Mouse (Mus musculus) thymus, adult 2 months (tissue): ENCODE data around the gene Acap1. TPM values are rescaled to one million over a fixed set of nuclear protein-coding genes. Genes with fewer than 3 reads are reported as not detected.

ENCODE experiments used
- DNase-seq: peaks from one replicate; pipeline ENCODE4 v3.0.0; 2021
- H3K27ac ChIP-seq: fragments of 200-500 bp; 2 replicates; pipeline ENCODE4 v1.5.1; 2012; ENCODE audit warnings: low read length, control low read depth; ENCODE audit not compliant: control insufficient read depth, insufficient read depth
- H3K27me3 ChIP-seq: fragments of 200-500 bp; 2 replicates; pipeline ENCODE4 v1.6.1; 2012; ENCODE audit warnings: mild to moderate bottlenecking, low read length, moderate library complexity, mixed read lengths; ENCODE audit not compliant: control insufficient read depth, insufficient read depth
- H3K36me3 ChIP-seq: fragments of 200-500 bp; 2 replicates; pipeline ENCODE4 v1.6.1; 2012; ENCODE audit warnings: mild to moderate bottlenecking, low read length, moderate library complexity; ENCODE audit not compliant: control insufficient read depth, insufficient read depth
- H3K4me1 ChIP-seq: fragments of 200-500 bp; replicated peaks from 2 replicates; pipeline ENCODE4 v1.6.1; 2012; ENCODE audit warnings: low read length; ENCODE audit not compliant: control insufficient read depth, insufficient read depth
- H3K4me3 ChIP-seq: fragments of 200-500 bp; 2 replicates; pipeline ENCODE4 v1.5.1; 2012; ENCODE audit warnings: mild to moderate bottlenecking, low read length, control low read depth, moderate library complexity; ENCODE audit not compliant: control insufficient read depth, insufficient read depth
- CTCF ChIP-seq: fragments of 200-500 bp; IDR thresholded peaks from 2 replicates; pipeline ENCODE4 v1.5.1; 2012; ENCODE audit warnings: mild to moderate bottlenecking, control low read depth, low read length, moderate library complexity, borderline replicate concordance; ENCODE audit not compliant: control insufficient read depth, poor library complexity, insufficient read depth; ENCODE audit errors: extremely low read depth
- POLR2A ChIP-seq: fragments of 200-500 bp; IDR thresholded peaks from 2 replicates; pipeline ENCODE4 v1.6.1; 2012; ENCODE audit warnings: mild to moderate bottlenecking, low read length, control low read depth, moderate library complexity; ENCODE audit not compliant: control insufficient read depth, poor library complexity, insufficient read depth; ENCODE audit errors: extremely low read depth
- WGBS: fragments of 180-500 bp; shearing (Covaris S2); methylation state at CpG from one replicate; pipeline ENCODE4 v1.1.7; 2018; 5-methylcytosine and 5-hydroxymethylcytosine counted together
- polyA plus RNA-seq: library from polyadenylated mRNA; depleted of rRNA; stranded (reverse); fragments of >200 nt; gene quantifications from 2 replicates; pipeline ENCODE4 v1.2.3, GENCODE M21; 2012

Gene Acap1
- polyA plus RNA-seq, 1 experiment, result 462 TPM

DNA sequence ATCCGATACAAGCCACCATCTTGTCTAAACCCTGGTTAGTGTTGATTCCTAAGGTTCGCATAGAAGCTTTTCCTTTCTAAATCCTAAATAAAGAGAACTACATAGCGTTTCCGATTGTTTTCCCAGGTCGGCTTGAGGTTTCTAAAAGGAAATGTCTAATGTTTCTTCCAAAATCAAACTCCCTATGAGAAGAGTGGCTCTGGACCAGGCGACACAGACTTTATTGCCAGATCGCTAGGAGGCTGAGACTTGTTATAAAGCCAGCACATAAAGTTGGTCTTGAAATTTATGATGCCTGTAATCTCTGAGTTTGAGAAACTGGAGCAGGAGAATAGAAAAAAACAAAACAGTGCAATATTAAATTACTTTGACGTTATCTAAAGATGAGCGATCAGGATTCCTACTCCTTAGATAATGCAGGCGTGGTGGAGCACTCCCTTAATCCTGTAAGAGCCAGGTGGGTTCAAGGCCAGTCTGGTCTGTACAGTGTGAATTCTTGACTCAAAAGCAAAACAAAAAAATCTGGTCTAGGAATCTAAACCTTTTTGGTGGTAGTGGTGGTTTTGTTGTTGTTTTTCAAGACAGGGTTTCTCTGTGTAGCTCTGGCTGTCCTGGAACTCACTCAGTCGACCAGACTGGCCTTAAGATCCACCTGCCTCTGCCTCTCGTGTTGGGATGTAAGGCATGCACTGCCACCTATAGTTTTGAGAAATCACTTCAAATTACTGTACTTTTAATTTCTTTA is 26.8 kb upstream of the Acap1 start:
- Histone ChIP-seq H3K27me3 (no peaks in the 10 kb centered on the region), H3K27ac (peak overlapping the region; percentile 88), H3K4me3 (peak overlapping the region; percentile 50), H3K36me3 (peaks cover 18% of the 10 kb centered on the region), H3K4me1 (peaks cover 6% of the 10 kb centered on the region)
- WGBS, result 4% methylated on average over 12 of the region's 12 CpGs
- TF ChIP-seq POLR2A, result no peak
- no peak for TF ChIP-seq CTCF
- DNase-seq, result no peak

DNA sequence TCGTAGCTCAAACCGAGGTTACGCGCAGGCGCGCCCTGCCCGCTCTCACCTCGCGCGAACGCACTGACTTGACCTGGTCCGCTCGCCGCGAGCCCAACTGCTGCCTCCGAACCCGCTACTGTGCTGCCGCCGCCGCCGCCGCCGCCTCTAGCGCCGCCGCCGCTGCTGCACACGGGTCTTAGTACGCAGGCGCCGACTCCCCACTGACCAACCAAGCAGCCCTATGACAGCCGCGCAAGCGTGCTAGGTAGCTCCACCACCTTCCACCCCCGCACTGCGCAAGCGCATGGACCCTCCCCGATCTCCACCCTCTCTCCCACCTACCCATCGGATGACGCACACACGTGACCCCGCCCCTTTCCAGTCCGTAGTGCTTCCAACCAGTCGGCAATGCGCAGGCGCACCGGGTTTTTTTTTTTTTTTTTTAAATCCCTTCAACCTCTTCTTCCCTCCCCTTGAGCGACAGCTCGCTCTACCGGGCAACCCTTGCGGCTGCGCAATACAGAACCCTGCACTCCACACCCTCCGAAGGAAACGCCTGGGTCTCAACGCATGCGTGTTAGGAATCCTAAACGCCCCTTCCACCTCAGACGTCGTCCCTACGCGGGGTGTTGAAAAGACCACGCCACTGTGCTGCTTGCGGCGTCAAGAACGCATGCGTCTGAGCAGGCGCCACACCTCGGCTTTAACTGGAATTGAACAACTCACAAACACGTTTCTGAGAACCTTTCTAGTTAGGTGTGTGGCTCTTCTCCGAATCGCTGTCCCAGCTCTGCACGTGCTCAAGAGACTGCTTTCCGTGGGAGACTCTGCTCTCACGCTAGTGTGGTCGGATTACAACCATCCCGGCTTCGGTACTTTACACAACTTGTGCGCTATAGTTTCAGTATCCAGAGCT is 26.0 kb upstream of the Acap1 start, which contains the start of gene Eif5a:
Eif5a (minus strand) TSS at position 845 of the 898 bp plus-strand sequence.
- H3K27me3 ChIP-seq, result no peaks in the 10 kb centered on the region
- DNase-seq, result peak; percentile 100
- peak within 1 kb of the TSS; percentile 88 for H3K27ac ChIP-seq
- peaks cover 6% of the 10 kb centered on the region for H3K4me1 ChIP-seq
- H3K36me3 ChIP-seq, result peaks cover 22% of the 10 kb centered on the region
- H3K4me3 ChIP-seq, result peak within 1 kb of the TSS; percentile 83
- under 1% methylated on average over 78 of the region's 78 CpGs for WGBS
- TF ChIP-seq POLR2A (peak; percentile 53), CTCF (peak; percentile 78)

DNA sequence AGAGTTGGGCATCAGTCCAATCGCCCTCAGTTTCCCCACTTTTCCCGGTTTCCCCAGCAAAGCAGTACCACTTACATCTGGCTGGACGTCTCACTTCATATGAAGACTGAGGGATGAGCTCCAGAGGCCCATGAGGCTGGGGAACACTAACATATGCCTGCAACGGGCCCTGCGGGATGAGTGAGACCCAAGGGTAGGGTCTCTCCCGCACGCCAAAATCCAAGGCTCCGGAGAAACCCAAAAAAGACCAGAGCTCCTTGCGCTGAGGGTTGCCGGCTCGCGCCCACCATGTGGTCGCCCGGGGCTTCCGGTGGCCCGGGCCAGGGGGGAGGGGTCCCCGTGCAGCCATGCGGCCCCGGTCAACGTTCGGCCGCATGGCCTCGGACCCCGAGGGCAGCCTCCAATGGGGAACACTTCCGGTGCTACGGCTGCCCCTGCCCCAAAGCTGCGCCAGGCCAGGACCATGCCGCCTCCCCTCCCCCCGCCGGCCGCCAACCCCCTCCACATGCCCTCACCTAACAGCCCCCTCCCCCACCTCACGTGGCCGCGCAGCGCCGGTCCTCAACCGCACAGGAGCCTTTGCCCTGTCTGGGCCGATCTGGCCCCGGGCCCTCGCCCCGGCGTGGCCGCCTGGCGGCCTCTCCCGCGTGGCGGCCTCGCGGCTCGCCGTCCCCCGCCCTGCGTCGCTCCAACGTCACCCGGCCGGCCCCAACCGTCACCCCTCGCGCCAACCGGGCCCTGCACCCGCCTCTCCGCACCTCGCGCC is 25.1 kb upstream of the Acap1 start:
- H3K36me3 ChIP-seq, result peaks cover 31% of the 10 kb centered on the region
- WGBS, result under 1% methylated on average over 65 of the region's 65 CpGs
- TF ChIP-seq CTCF (no peak), POLR2A (no peak)
- peak; percentile 56 for DNase-seq
- no peaks in the 10 kb centered on the region for H3K27me3 ChIP-seq
- peak overlapping the region; percentile 83 for H3K4me3 ChIP-seq
- H3K27ac ChIP-seq, result peak overlapping the region; percentile 57
- H3K4me1 ChIP-seq, result peaks cover 11% of the 10 kb centered on the region

DNA sequence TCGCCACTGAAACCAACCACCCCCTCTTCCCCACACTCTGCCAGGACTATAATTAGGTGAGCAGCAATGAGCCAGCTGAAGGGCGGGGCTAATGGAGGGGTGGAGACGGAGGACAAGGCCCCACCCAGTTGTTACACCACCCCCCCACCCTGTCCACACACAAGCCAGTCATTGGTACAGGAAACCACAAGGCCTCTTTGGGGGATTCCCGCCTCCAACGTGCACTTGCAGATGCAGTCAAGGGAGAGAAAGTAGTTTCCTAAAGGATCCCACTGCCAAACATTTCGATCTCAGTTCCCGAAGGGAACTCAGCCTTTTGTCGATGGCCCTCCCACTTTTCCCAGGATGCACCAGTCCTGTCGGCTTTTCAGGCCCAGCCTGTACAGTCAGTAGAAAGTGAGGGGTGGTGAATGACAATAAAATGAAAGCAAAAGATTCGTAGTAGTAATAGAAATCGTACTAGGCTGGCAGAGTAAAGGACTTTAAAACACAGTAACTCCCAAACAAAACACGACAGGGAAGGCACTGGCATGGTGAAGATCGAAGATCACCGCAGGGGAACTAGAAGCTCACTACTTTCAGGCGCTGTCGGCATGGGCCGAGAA is 24.4 kb upstream of the Acap1 start:
- peak overlapping the region; percentile 83 for H3K4me3 ChIP-seq
- peak overlapping the region; percentile 54 for H3K27ac ChIP-seq
- H3K4me1 ChIP-seq, result peaks cover 16% of the 10 kb centered on the region
- DNase-seq, result peak; percentile 59
- TF ChIP-seq POLR2A (no peak), CTCF (no peak)
- peaks cover 33% of the 10 kb centered on the region for H3K36me3 ChIP-seq
- WGBS, result under 1% methylated on average over 17 of the region's 17 CpGs
- no peaks in the 10 kb centered on the region for H3K27me3 ChIP-seq

DNA sequence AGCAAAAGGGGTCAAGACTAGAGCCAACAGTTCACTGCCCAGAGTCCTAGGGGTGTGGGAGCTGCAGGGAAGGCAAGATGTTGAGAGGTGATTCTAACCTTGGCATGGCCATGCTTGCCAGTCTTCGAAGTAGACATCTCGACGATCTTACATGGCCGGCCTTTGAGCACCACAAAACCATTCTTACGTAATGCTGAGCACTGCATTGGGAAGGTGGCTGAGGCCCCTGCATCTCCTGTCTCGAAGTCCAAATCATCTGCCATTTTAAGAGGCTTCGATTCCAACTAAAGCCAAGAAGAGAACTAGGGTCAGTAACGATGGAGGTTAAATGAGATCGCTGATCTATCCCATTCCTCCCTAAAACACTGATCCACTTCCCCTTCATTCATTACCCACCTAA is 23.7 kb upstream of the Acap1 start:
- Histone ChIP-seq H3K27me3 (no peaks in the 10 kb centered on the region), H3K27ac (0 out of 2 replicates have a peak overlapping the region, but pooled peaks have one; percentile 36), H3K4me3 (no peak overlapping the region), H3K36me3 (peaks cover 33% of the 10 kb centered on the region), H3K4me1 (peaks cover 21% of the 10 kb centered on the region)
- no peak for DNase-seq
- TF ChIP-seq CTCF (no peak), POLR2A (no peak)
- WGBS, result 50% methylated on average over 9 of the region's 9 CpGs
